Mouse (Mus musculus): Measurements from ENCODE around the gene Psmd3. TPM values are rescaled to one million over a fixed set of nuclear protein-coding genes. Genes with fewer than 3 reads are reported as not detected.
"Not testable (repeated sequence)": the region's sequence is repeated elsewhere in the genome, so short reads cannot be mapped to it uniquely, and the experiment has no call there.

Psmd3 gene
- total RNA-seq, 2 experiments from 2014 or later = 101 to 106 TPM

DNA sequence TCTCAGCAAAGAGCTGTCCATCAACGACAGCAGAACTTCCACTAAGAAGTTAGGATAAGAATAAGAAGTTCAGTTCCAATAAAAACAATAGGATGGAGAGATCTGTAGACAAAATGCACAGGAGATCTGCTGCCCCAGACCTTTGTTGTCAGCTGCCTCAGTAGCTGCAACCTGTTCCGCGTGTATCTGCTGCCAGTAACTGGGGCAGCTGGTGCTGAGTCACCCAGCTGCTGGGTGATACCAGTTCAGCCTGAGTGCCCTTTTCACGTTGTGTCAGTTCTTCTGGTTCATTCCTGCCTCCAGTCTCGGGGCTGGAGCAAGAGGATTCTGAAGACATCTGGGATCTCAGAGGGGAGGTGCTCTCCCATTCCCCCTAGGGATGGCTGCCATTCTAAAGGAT lies 10.5 kb upstream of the Psmd3 start:
- DNase-seq = peak; percentile 48
- intact Hi-C loops (cut with DNase I) = no loop called here
- no peak for TF ChIP-seq CTCF (IDR thresholded peaks at IDR 0.05)
- peak overlapping the region; percentile 35; the same call in 1 of the 2 replicates for H3K27ac ChIP-seq
- no peak overlapping the region for H3K4me3 ChIP-seq

DNA sequence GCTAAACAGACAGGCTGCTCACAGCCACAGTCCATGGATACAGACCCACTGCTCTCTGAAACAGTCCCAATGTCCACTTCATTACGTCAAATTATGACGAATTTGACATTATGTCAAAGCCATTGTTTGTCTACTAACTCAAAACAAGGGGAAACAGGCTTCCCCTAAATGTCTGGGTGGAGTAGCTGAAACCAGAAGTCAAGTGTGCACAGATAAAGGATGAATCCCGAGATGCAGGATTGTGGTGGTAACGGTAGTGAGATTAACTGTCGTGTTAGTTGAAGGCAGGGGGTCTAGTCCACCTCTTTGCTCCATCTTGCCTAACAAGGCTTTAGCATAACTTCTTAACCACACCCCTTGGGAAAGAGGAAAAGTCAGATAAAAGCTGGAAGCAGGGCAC lies 9.9 kb upstream of the Psmd3 start:
- H3K27ac ChIP-seq = peak overlapping the region; percentile 35; the same call in 1 of the 2 replicates
- H3K4me3 ChIP-seq = no peak overlapping the region
- TF ChIP-seq CTCF (IDR thresholded peaks at IDR 0.05) = no peak
- DNase-seq = no peak
- intact Hi-C loops (cut with DNase I) = no loop called here

DNA sequence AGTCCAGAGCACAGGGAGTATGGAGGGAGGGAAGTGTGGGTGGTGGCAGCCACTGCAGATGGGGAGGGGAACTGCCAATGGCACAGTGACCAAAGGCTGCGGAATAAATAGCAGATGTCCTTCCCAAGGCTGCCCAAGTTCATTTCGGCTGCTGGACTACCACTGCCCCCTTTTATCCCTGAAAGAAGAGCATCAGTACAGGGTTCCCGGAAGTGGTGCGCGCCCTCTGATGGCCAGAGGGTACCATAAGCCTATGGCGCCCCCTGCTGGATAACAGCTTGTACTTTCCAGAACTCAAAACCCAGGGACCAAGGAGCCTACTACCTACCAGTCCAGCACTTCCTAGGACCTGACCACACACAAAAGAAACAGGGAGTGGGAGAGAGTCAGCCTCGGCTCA lies 9.2 kb upstream of the Psmd3 start:
- peak; percentile 56 for TF ChIP-seq CTCF (IDR thresholded peaks at IDR 0.05)
- intact Hi-C loops (cut with DNase I); H3K4me3 ChIP-seq; H3K27ac ChIP-seq: not testable (repeated sequence)
- peak; percentile 70 for DNase-seq

DNA sequence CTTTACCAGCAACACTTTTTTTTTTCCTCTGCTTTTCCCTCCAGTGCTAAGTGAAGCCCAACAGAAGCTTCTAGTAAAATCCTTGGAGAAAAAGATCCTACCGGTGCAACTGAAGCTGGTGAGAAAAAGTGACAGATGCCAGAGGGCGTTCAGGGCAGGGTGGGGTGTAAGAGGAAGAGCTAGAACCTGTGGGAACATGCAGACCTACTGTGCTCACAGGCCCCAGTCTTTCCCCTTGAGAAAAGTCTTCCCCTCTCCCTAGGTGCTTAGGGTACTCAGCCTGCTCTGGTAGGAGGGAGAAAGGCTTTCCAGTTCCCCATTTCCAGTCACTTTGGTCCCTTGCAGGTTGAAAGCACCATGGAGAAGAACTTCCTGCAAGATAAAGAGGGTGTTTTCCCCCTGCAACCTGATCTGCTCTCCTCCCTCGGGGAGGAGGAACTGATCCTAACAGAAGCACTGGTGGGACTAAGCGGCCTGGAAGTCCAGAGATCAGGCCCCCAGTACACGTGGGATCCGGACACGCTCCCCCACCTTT lies 6.5 kb upstream of the Psmd3 start:
- intact Hi-C loops (cut with DNase I) = no loop called here

DNA sequence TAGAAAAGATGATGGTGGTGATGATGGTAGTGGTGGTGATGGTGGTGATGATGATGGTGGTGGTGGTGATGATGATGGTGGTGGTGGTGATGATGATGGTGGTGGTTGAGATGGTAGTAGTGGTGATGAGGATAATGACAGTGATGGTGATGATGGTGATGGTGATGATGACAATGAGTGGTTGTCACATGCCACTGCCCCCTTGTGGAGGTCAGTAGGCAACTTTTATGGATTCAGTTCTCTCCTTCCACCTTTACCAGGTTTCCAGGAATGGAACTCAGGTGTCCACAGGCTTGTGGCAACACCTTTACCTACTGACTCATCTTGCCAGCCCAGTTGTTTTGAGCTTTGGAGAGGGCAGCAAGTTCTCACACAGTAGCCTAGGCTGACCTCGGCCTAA lies 2.3 kb upstream of the Psmd3 start:
- TF ChIP-seq CTCF (IDR thresholded peaks at IDR 0.05) = peak; percentile 7; the same call in 1 of the 2 replicates
- DNase-seq = no peak
- no peak overlapping the region for H3K27ac ChIP-seq
- intact Hi-C loops (cut with DNase I) = no loop called here
- H3K4me3 ChIP-seq = no peak overlapping the region

More for the DNA sequence above, 6.5 kb upstream of the Psmd3 start:
- no peak for TF ChIP-seq CTCF (IDR thresholded peaks at IDR 0.05)
- Histone ChIP-seq H3K27ac (no peak overlapping the region), H3K4me3 (no peak overlapping the region)
- no peak for DNase-seq

DNA sequence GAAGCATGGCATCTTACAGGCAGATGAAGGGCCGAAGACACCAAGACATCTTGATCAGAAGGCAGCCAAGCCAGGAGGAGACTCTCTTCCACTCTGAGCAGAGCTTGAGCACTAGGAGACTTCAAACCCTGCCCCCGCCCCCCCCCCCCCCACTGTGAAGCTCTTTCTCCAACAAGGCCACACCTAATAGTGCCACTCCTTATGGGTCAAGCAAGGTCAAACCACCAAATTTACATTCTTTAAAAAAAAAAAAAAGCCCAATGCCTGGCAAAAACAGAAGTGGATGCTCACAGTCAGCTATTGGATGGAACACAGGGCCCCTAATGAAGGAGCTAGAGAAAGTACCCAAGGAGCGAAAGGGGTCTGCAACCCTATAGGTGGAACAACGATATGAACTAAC lies 1.8 kb upstream of the Psmd3 start:
- DNase-seq; intact Hi-C loops (cut with DNase I); H3K4me3 ChIP-seq: not testable (repeated sequence)

DNA sequence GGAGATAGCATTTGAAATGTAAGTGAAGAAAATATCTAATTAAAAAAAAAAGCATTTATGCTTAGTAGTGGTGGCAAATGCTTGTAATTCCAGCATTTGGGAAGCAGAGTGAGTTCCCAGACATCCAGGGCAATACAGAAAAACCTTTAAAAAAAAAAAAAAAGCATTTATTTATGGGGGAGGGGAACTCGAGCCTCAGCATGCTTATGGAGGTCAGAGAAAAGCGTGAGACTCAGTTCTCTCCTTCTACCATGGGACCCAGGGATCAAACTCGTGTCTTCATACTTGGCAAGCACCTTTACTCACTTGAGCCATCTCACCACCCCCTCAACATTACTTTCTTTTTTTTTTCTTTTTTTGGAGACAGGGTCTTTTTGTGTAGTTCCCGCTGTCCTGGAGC lies 1.2 kb upstream of the Psmd3 start:
- no peak overlapping the region for H3K27ac ChIP-seq
- intact Hi-C loops (cut with DNase I) = no loop called here
- no peak overlapping the region for H3K4me3 ChIP-seq
- TF ChIP-seq CTCF (IDR thresholded peaks at IDR 0.05) = no peak
- no peak for DNase-seq

More for the DNA sequence above, 1.8 kb upstream of the Psmd3 start:
- not testable (repeated sequence) for H3K27ac ChIP-seq

DNA sequence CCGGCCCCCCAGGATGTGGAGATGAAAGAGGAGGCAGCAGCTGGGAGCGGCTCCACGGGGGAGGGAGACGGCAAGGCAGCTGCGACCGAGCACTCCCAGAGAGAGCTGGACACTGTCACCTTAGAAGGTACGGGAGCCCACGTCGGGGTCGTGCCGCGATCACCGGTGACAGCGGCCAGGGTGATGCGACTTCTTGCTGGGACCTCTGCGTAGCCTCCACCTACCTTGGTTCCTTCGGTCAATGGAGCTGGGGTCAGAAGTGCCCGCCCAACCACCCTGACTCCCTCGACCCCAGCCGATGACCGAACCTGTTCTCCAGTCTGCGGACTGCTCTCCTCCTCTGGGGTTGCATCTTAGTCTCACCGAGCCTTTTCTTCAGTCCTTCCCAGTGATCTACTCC lies 457 bp downstream of the Psmd3 start:
- Histone ChIP-seq H3K27ac (peak overlapping the region; percentile 96), H3K4me3 (peak overlapping the region; percentile 86)
- intact Hi-C loops (cut with DNase I) = no loop called here
- no peak for TF ChIP-seq CTCF (IDR thresholded peaks at IDR 0.05)
- DNase-seq = no peak

DNA sequence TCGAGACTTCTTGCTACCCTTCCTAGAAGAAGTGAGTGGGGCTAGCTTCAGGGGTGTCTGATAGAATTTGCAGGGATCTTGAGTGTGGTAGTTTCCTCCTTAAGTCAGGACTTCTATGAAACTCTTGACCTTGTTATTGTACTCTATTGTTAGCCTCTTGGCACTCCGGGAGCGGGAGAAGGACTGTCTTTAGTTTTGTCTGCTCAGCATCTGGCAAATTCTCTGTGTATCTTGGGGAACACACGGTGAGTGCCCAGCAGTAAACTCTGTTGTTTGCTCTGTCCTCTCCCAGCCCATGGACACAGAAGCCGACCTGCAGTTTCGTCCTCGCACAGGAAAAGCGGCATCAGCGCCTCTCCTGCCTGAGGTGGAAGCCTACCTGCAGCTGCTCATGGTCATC lies 3.3 kb downstream of the Psmd3 start:
- DNase-seq = no peak
- no peak overlapping the region for H3K27ac ChIP-seq
- TF ChIP-seq CTCF (IDR thresholded peaks at IDR 0.05) = no peak
- no peak overlapping the region for H3K4me3 ChIP-seq
- intact Hi-C loops (cut with DNase I) = no loop called here

DNA sequence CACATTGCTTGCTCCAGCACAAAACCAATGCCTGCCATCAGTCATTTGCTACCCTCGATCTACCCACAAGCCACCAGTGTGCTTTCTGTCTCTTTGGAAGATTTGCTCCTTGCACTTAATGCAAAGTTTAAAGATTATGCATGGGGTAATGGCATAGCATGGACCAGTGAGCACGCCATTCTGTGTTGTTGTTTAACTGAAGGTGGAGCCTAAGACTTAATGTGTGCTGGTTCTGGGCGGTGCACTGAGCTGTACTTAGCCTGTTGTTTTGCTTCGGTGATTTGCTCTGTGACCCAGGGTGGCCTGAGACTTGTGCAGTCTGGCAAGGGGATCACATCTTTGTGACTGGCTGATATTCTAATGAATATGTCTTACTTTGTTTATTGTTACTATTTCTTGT lies 4.6 kb downstream of the Psmd3 start:
- Histone ChIP-seq H3K27ac (no peak overlapping the region), H3K4me3 (no peak overlapping the region)
- TF ChIP-seq CTCF (IDR thresholded peaks at IDR 0.05) = no peak
- no peak for DNase-seq
- intact Hi-C loops (cut with DNase I) = no loop called here

DNA sequence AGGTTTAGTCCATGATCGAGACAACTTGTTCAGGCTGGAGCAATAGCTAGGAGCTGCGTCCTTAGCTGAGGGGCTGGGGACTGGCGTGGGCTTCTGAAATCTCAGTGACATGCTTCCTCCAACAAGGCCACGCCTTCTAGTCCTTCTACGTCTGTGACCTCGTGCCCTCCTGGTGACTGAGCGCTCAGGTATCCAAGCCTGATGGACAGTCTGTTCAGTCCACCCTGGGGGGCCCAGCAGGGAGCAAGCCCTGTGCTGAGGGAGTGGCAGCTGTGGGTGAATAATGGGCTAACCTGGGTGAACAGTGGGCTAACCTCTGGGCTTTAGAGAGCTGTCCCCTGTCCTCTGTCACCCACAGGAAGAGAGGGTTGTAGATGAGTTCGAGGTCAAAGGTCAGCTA lies 5.7 kb downstream of the Psmd3 start:
- TF ChIP-seq CTCF (IDR thresholded peaks at IDR 0.05) = no peak
- no peak overlapping the region for H3K4me3 ChIP-seq
- intact Hi-C loops (cut with DNase I) = no loop called here
- H3K27ac ChIP-seq = no peak overlapping the region
- no peak for DNase-seq

DNA sequence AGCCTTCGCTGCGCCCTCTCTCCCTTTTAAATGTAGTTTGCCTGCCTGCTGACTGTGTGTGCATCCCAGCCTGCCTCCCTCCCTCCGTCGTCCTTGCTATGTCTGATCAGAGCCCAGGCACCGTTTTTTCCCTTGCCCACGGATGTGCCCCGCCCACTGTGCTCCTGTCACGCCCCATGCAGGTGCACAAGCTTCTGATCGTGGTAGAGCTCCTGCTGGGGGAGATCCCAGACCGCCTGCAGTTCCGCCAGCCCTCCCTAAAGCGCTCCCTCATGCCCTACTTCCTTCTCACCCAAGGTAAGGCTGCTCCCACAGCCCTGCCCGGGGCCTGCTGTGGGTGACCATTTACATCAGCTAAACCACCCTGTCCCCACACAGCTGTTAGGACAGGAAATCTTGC lies 10.8 kb downstream of the Psmd3 start:
- no peak for TF ChIP-seq CTCF (IDR thresholded peaks at IDR 0.05)
- intact Hi-C loops (cut with DNase I) = no loop called here
- no peak overlapping the region for H3K27ac ChIP-seq
- no peak for DNase-seq
- H3K4me3 ChIP-seq = no peak overlapping the region

DNA sequence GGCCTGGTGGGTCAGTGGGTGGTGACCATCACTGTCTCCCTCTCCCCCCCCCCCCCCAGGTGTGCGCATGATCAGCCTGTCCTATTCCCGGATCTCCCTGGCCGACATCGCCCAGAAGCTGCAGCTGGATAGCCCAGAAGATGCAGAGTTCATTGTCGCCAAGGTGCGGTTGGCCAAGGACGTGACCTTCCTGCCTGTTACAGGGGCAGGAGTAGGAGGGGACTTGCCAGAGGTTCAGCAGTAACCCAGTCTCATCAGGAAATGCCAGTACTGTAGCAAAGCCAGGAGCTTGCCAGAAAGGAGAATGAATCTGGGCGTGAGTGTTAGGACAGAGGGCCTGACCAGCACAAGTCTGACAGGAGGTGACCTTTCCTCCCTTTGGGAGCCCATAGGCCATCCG lies 11.4 kb downstream of the Psmd3 start:
- intact Hi-C loops (cut with DNase I) = no loop called here
- Histone ChIP-seq H3K27ac (0 out of 2 replicates have a peak overlapping the region, but pooled peaks have one; percentile 3), H3K4me3 (no peak overlapping the region)
- no peak for TF ChIP-seq CTCF (IDR thresholded peaks at IDR 0.05)
- DNase-seq = no peak

DNA sequence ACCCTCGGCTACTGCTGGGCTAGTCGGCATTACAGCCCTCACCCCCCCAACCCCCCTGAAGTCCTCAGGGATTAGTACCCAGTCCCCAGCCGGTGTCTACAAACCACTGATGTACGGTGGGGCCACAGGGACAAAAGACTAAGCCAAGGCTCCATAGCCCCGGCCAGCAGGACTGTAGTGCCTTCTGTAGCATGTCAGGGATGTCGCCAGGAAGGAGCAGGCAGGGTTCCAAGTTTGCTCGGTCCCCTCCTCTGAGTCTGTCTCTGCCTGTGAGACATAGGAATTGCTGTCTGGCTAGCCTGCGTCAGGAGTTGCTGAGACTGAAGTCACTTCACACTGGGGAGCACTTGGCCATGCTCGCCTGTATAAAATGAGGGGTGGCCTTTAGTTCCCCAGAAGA lies 11.9 kb downstream of the Psmd3 start:
- H3K27ac ChIP-seq = no peak overlapping the region
- intact Hi-C loops (cut with DNase I) = no loop called here
- TF ChIP-seq CTCF (IDR thresholded peaks at IDR 0.05) = no peak
- H3K4me3 ChIP-seq = no peak overlapping the region
- DNase-seq = no peak
